Mouse (Mus musculus) forebrain, embryonic 16.5 days (tissue): ENCODE measurements at regions not wholly inside any gene's neighbourhood (a gene's known extent, or its start where the extent isn't known, plus 50 kb on each side); places are given as distances from the start of the nearest gene placed in this dataset.

Experiments used
- ATAC-seq: fragments of 200-750 bp; cut with Nextera tagmentation; 2 replicates; pipeline ENCODE4 v1.8.0; 2017; ENCODE audit warnings: mild to moderate bottlenecking, moderate library complexity
- H3K27ac ChIP-seq: fragments of 300-500 bp; sonication (generic); 2 replicates; pipeline ENCODE4 v1.5.1; 2014; ENCODE audit warnings: low read length, control low read depth
- H3K27me3 ChIP-seq: fragments of 300-500 bp; sonication (generic); replicated peaks from 2 replicates; pipeline ENCODE4 v1.6.1; 2014; ENCODE audit warnings: low read length; ENCODE audit not compliant: control insufficient read depth, insufficient read depth
- H3K36me3 ChIP-seq: fragments of 300-500 bp; sonication (generic); 2 replicates; pipeline ENCODE4 v1.6.1; 2014; ENCODE audit not compliant: control insufficient read depth, insufficient read depth
- H3K4me1 ChIP-seq: fragments of 300-500 bp; sonication (generic); replicated peaks from 2 replicates; pipeline ENCODE4 v1.6.1; 2014; ENCODE audit warnings: low read length; ENCODE audit not compliant: control insufficient read depth, insufficient read depth
- H3K4me2 ChIP-seq: fragments of 300-500 bp; sonication (generic); 2 replicates; pipeline ENCODE4 v1.6.1; 2014; ENCODE audit warnings: mild to moderate bottlenecking, low read length, control low read depth
- H3K4me3 ChIP-seq: fragments of 300-500 bp; sonication (generic); replicated peaks from 2 replicates; pipeline ENCODE4 v1.5.1; 2014; ENCODE audit warnings: mild to moderate bottlenecking, low read length, control low read depth
- H3K9ac ChIP-seq: fragments of 300-500 bp; sonication (generic); replicated peaks from 2 replicates; pipeline ENCODE4 v1.6.1; 2014; ENCODE audit warnings: low read depth, low read length, control low read depth
- H3K9me3 ChIP-seq: fragments of 300-500 bp; sonication (generic); 2 replicates; pipeline ENCODE4 v1.6.1; 2016; ENCODE audit warnings: low read length; ENCODE audit not compliant: control insufficient read depth
- WGBS: fragments of 180-500 bp; shearing (Covaris S2); extraction: QIAGEN DNeasy Blood & Tissue Kit; methylation state at CpG from one replicate; pipeline ENCODE4 v1.1.7; 2014; 5-methylcytosine and 5-hydroxymethylcytosine counted together

- H3K4me1 ChIP-seq: no peaks in the 10 kb centered on the region
- ATAC-seq: no peak
- H3K9ac ChIP-seq: no peak overlapping the region
- no peak overlapping the region for H3K4me3 ChIP-seq
- H3K9me3 ChIP-seq: no peaks in the 10 kb centered on the region
- 83% methylated on average over 4 of the region's 4 CpGs for WGBS
- no peak overlapping the region for H3K27ac ChIP-seq
- H3K36me3 ChIP-seq: no peaks in the 10 kb centered on the region
- H3K27me3 ChIP-seq: no peaks in the 10 kb centered on the region
- no peak overlapping the region for H3K4me2 ChIP-seq
Measured at GRCm38 (mm10) chr13:31254016-31254415, 280.0 kb downstream of the Gm5447 start.

DNA sequence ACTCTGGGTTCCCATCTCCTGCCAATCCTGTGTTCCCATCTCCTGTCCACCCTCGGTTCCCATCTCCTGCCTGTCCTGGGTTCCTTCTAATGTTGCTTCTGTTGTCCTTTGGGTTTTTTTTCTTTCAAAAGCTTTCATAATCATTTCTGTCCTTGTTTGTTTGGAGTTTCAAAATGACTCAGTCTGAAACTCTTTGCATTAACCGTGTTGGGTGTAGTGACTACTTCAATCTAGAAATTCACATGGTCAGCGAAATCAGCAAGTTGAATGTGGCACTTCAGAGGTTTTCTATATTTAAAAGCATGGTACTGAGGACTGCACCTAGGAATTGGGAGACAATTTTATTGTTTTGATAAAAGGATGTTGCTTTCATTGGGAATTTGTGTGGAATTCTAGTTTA lies 280.7 kb downstream of the Gm5447 start:
- H3K4me2 ChIP-seq: no peak overlapping the region
- no peak for ATAC-seq
- no peaks in the 10 kb centered on the region for H3K36me3 ChIP-seq

DNA sequence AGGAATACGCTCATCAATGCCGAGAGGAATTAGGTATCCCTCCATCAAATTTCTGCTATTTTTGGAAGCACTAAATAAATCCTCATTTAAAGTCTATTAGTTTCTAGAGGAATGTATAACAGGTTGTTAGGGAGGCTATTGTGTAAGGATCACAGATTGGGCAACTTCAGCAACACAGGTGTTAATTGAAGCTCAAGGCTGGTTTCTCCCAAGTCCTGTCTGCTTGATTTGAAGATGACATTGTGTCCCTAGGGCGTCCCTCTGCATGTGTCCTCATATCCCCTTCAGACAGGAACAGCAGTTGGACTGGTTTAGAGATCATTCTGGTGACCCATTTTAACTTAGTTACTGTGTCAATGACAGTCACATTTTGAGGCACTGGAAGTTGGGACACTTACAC lies 281.5 kb downstream of the Gm5447 start:
- H3K9me3 ChIP-seq: no peaks in the 10 kb centered on the region
- no peaks in the 10 kb centered on the region for H3K27me3 ChIP-seq
- ATAC-seq: no peak
- no peaks in the 10 kb centered on the region for H3K36me3 ChIP-seq
- no peak overlapping the region for H3K27ac ChIP-seq
- no peak overlapping the region for H3K9ac ChIP-seq
- no peaks in the 10 kb centered on the region for H3K4me1 ChIP-seq
- no peak overlapping the region for H3K4me3 ChIP-seq
- 92% methylated on average over 3 of the region's 3 CpGs for WGBS
- no peak overlapping the region for H3K4me2 ChIP-seq

More for the DNA sequence above, 280.7 kb downstream of the Gm5447 start:
- H3K4me1 ChIP-seq: no peaks in the 10 kb centered on the region
- H3K27ac ChIP-seq: no peak overlapping the region
- no peaks in the 10 kb centered on the region for H3K27me3 ChIP-seq
- no peaks in the 10 kb centered on the region for H3K9me3 ChIP-seq
- no peak overlapping the region for H3K4me3 ChIP-seq
- 82% methylated on average over 3 of the region's 3 CpGs for WGBS
- H3K9ac ChIP-seq: no peak overlapping the region

DNA sequence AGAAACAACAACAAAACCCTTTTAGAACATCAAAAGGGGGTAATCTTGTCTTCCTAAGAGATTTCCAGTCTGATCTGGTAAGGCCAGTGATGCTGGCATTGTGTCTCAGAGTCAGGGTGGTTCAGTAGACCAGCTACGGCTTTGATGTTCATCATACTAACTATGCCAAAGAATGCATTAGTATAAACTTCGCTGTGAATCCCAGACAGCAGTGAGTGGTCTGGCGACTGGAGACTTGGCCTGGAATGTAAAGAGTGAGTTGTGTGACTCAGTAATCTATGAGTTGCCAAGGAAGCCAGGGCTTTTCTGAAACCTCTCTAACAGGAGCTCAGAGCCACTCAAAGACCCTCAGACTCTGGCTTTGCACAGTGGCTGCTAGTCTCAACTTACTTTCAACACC lies 288.1 kb upstream of the Foxq1 start:
- Histone ChIP-seq H3K4me2 (no peak overlapping the region), H3K4me3 (no peak overlapping the region), H3K4me1 (no peaks in the 10 kb centered on the region), H3K9me3 (no peaks in the 10 kb centered on the region), H3K27me3 (no peaks in the 10 kb centered on the region), H3K36me3 (no peaks in the 10 kb centered on the region), H3K9ac (no peak overlapping the region), H3K27ac (no peak overlapping the region)
- ATAC-seq: no peak
- 76% methylated on average over 3 of the region's 3 CpGs for WGBS

DNA sequence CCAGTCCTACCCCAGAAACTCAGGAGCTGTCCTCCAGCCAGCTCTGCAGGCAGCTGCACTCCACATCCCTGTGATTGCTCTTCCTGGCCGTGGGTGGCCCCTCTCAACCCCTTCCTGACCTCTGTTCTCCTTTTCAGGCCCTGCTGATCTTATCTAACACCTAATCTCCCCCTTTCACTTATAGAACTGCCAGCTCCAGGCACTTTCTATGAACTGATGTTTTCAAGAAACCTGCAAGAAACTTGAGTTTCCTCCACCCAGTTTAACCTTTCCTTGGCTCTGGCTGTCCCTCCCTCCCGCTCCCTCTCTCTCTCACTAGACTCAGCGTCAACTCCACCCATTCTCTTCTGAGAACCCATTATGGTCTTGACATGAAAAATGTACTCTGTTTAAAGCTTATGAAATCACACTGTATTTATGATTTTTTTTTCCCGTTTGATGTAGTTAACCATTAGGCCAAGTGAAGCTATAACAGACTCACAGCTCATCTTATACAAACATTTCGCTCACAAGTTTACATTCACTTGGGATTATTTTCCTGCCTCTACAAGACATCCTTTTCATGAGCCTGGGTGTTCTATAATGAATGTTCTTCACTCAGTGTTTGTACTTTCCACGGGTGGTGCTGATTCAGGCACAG lies 279.8 kb upstream of the Foxq1 start:
- no peak for ATAC-seq
- H3K4me2 ChIP-seq: no peak overlapping the region
- WGBS: 74% methylated on average over 6 of the region's 6 CpGs
- no peaks in the 10 kb centered on the region for H3K4me1 ChIP-seq
- H3K27ac ChIP-seq: no peak overlapping the region
- H3K4me3 ChIP-seq: no peak overlapping the region
- H3K36me3 ChIP-seq: no peaks in the 10 kb centered on the region
- H3K27me3 ChIP-seq: no peaks in the 10 kb centered on the region
- H3K9ac ChIP-seq: no peak overlapping the region
- H3K9me3 ChIP-seq: no peaks in the 10 kb centered on the region

DNA sequence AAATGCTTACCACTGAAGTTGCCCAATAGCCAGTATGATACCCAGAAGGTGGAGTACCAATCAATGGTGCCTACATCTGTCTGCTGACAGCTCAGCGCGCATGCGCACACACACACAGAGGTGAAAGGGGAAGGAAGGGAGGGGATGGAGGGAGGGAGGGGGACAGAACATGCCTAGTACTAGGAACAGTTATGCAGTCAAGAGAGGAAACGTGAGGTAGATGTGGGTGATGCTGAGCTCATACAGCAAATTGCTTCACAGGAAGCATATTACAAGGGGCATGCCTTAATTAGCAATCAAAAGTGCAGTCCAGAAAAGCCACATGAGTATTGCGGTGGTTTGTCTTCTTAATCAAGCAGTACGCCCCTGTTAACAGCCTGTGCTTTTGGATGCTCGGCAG lies 265.3 kb upstream of the Foxq1 start:
- no peak for ATAC-seq
- no peak overlapping the region for H3K9ac ChIP-seq
- no peaks in the 10 kb centered on the region for H3K9me3 ChIP-seq
- H3K4me1 ChIP-seq: no peaks in the 10 kb centered on the region
- no peak overlapping the region for H3K4me2 ChIP-seq
- no peaks in the 10 kb centered on the region for H3K27me3 ChIP-seq
- no peak overlapping the region for H3K27ac ChIP-seq
- no peak overlapping the region for H3K4me3 ChIP-seq
- H3K36me3 ChIP-seq: no peaks in the 10 kb centered on the region
- 88% methylated on average over 7 of the region's 7 CpGs for WGBS

GRCm38 (mm10) chr13:31292584-31293387 lies 263.1 kb upstream of the Foxq1 start:
- ATAC-seq: no peak
- H3K9ac ChIP-seq: no peak overlapping the region
- H3K27me3 ChIP-seq: no peaks in the 10 kb centered on the region
- no peaks in the 10 kb centered on the region for H3K9me3 ChIP-seq
- H3K4me1 ChIP-seq: no peaks in the 10 kb centered on the region
- H3K27ac ChIP-seq: no peak overlapping the region
- WGBS: 88% methylated on average over 13 of the region's 13 CpGs
- no peaks in the 10 kb centered on the region for H3K36me3 ChIP-seq
- no peak overlapping the region for H3K4me3 ChIP-seq
- H3K4me2 ChIP-seq: no peak overlapping the region

DNA sequence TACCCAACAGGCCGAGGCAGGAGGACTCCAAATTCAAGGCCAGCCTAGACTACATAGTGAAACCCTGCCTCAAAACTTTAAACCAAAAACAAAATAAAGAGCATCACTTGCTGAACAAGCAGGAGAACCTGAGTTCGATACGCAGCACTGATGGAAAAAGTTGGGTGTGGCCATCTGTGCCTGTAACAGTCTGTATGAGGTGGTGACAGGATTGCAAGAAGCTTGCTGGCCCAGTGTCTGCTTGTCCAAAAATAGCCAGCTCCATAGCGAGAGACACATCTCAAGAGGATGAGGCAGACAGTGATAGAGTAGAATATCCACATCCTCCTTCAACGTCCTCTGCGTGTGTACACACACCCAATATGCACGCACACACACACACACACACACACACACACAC lies 261.9 kb upstream of the Foxq1 start:
- Histone ChIP-seq H3K9ac (no peak overlapping the region), H3K27me3 (no peaks in the 10 kb centered on the region), H3K4me3 (no peak overlapping the region), H3K4me1 (no peaks in the 10 kb centered on the region), H3K4me2 (no peak overlapping the region), H3K36me3 (no peaks in the 10 kb centered on the region), H3K9me3 (no peaks in the 10 kb centered on the region), H3K27ac (no peak overlapping the region)
- 91% methylated on average over 7 of the region's 7 CpGs for WGBS
- no peak for ATAC-seq

GRCm38 (mm10) chr13:31303194-31303593 lies 252.7 kb upstream of the Foxq1 start:
- no peak for ATAC-seq

More at GRCm38 (mm10) chr13:31303194-31303593, 252.7 kb upstream of the Foxq1 start:
- no peaks in the 10 kb centered on the region for H3K9me3 ChIP-seq
- no peak overlapping the region for H3K27ac ChIP-seq
- H3K36me3 ChIP-seq: no peaks in the 10 kb centered on the region
- no peak overlapping the region for H3K9ac ChIP-seq
- 88% methylated on average over 5 of the region's 5 CpGs for WGBS
- H3K4me2 ChIP-seq: no peak overlapping the region
- no peaks in the 10 kb centered on the region for H3K4me1 ChIP-seq
- no peak overlapping the region for H3K4me3 ChIP-seq
- no peaks in the 10 kb centered on the region for H3K27me3 ChIP-seq
